Mouse (Mus musculus): ENCODE measurements around the gene Cyld.
"Not testable (repeated sequence)": the region's sequence is repeated elsewhere in the genome, so short reads cannot be mapped to it uniquely, and the experiment has no call there.

Cyld gene

GRCm38 (mm10) chr8:88689151-88689550, 7.7 kb upstream of the Cyld start:
- DNase-seq, result peak in 1 of 2 experiments; percentile 35

GRCm38 (mm10) chr8:88689891-88690290, 6.9 kb upstream of the Cyld start:
- DNase-seq, result no peak

- no peak for DNase-seq
These were observed 5.4 kb upstream of the Cyld start for GRCm38 (mm10) chr8:88691342-88691948.

GRCm38 (mm10) chr8:88691961-88692360, 4.9 kb upstream of the Cyld start:
- DNase-seq, result no peak

- no peak for DNase-seq
These were observed 4.0 kb upstream of the Cyld start for GRCm38 (mm10) chr8:88692866-88693265.

GRCm38 (mm10) chr8:88693376-88693775, 3.5 kb upstream of the Cyld start:
- DNase-seq, result no peak

GRCm38 (mm10) chr8:88694291-88694690, 2.5 kb upstream of the Cyld start:
- DNase-seq, result no peak

GRCm38 (mm10) chr8:88696228-88696627, 600 bp upstream of the Cyld start:
- no peak for DNase-seq

- no peak for DNase-seq
These were observed 809 bp downstream of the Cyld start for GRCm38 (mm10) chr8:88697642-88698031.

GRCm38 (mm10) chr8:88698048-88698447, 1.2 kb downstream of the Cyld start:
- DNase-seq, result no peak

- peak in 1 of 2 experiments; percentile 30 for DNase-seq
These were observed 4.8 kb downstream of the Cyld start for GRCm38 (mm10) chr8:88701611-88702010.

GRCm38 (mm10) chr8:88702816-88703215, 6.0 kb downstream of the Cyld start:
- no peak for DNase-seq

GRCm38 (mm10) chr8:88723256-88723963, 26.6 kb downstream of the Cyld start:
- DNase-seq, result no peak

- DNase-seq, result peak; percentile 90 to 93
These were observed 58.5 kb downstream of the Cyld start for GRCm38 (mm10) chr8:88755175-88755791.

- DNase-seq, result no peak
These were observed 65.2 kb downstream of the Cyld start for GRCm38 (mm10) chr8:88761980-88762379.

- DNase-seq, result no peak
These were observed 74.4 kb downstream of the Cyld start for GRCm38 (mm10) chr8:88771241-88771640.

- peak; percentile 23 to 45 for DNase-seq
These were observed 77.9 kb downstream of the Cyld start for GRCm38 (mm10) chr8:88774593-88775297.

GRCm38 (mm10) chr8:88775298-88775646, 78.4 kb downstream of the Cyld start:
- no peak for DNase-seq

- no peak for DNase-seq
These were observed 83.3 kb downstream of the Cyld start for GRCm38 (mm10) chr8:88780142-88780541.

GRCm38 (mm10) chr8:88781283-88781682, 84.5 kb downstream of the Cyld start:
- DNase-seq, result no peak

- DNase-seq, result no peak
These were observed 86.9 kb downstream of the Cyld start for GRCm38 (mm10) chr8:88783722-88784121.

GRCm38 (mm10) chr8:88788335-88788734, 91.5 kb downstream of the Cyld start:
- DNase-seq, result not testable (repeated sequence)

- DNase-seq, result no peak
These were observed 96.0 kb downstream of the Cyld start for GRCm38 (mm10) chr8:88792691-88793323.
